Mouse (Mus musculus): ENCODE results near the gene Havcr1. TPM values are rescaled to one million over a fixed set of nuclear protein-coding genes. Genes with fewer than 3 reads are reported as not detected.

Havcr1 gene
- total and polyA plus RNA-seq, 3 experiments = 0.50 TPM; not detected in 2

DNA sequence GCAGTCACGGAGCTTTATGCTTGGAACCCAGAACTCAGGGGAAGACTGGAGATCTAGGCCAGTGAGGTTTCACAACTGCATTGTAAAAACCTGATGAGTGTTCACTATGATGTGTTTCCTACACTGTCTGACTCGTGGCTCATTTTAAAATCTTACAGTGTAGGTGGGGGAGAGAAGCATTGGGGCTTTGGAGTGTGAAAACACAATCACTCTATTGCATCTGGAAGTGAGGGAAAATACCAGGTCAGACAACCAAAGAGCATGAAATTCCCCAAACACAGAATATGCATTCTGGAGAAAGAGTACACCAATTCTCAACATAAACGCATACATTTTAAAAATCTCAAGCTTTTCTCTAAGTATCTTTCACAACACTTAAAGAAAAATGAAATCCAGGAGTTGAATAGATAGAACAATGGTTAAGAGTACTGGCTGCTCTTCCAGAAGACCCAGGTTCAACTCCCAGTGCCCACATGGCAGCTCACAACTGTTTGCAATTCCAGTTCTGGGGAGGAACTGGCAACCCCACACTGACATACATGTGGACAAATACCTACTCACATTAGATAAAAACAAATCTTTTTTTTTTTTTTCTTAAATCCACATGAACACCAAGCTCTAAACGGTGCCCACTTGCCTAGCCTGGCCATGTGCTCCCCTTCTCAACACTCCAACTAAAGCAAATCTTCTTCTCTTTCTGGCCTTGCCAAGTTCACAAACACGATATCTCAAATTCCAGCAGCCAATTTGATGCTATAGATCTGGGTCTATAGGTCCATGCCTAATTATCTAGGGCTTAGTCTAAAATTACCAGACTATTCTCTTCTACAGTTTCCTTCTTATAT, 37.2 kb upstream of the Havcr1 start (continued):
- TF ChIP-seq CHD1 (IDR thresholded peaks at IDR 0.05; ENCODE audit: low read depth, low read length) (peak; percentile 61), MAFK (IDR thresholded peaks at IDR 0.05; ENCODE audit: insufficient replicate concordance, low read length) (no peak), GABPA (IDR thresholded peaks at IDR 0.05; ENCODE audit: insufficient replicate concordance, low read depth, low read length) (no peak), MAX (IDR thresholded peaks at IDR 0.05; ENCODE audit: low read length) (peak; percentile 71; the same call in 1 of the 2 replicates), ZC3H11A (IDR thresholded peaks at IDR 0.05; ENCODE audit: low read depth, low read length) (no peak), TCF12 (IDR thresholded peaks at IDR 0.05; ENCODE audit: low read depth, low read length) (peak; percentile 47; the same call in 1 of the 2 replicates), NELFE (IDR thresholded peaks at IDR 0.05; ENCODE audit: low read depth, low read length) (0 out of 2 replicates have a peak, but pooled peaks have one; percentile 43), MEF2A (IDR thresholded peaks at IDR 0.05; ENCODE audit: borderline replicate concordance, low read depth, low read length) (peak; percentile 20; the same call in 1 of the 2 replicates), JUND (conservative IDR thresholded peaks at IDR 0.05; ENCODE audit: low read depth, low read length) (no peak; the same call in 1 of the 2 replicates), TBP (conservative IDR thresholded peaks at IDR 0.05; ENCODE audit: low read depth, low read length) (peak; percentile 51; the same call in 1 of the 2 replicates), MXI1 (IDR thresholded peaks at IDR 0.05; ENCODE audit: low read depth, low read length) (peak; percentile 69)

GRCm38 (mm10) chr11:46698278-46698655, 36.6 kb upstream of the Havcr1 start:
- Histone ChIP-seq H3K4me1 (ENCODE audit: control insufficient read depth in 1 of 2, insufficient read depth in 2 of 2) (peaks cover 0 to 36% of the 10 kb centered on the region in 2 experiments; a peak in 2 of 4 replicates), H3K79me2 (replicated peaks; ENCODE audit: control insufficient read depth, extremely low read depth, insufficient read depth, poor library complexity, severe bottlenecking) (peaks cover 23% of the 10 kb centered on the region), H3K9ac (ENCODE audit: insufficient read depth, low read depth) (peak overlapping the region; percentile 71), H3K4me3 (replicated peaks in 1 of 3; ENCODE audit: low read depth in 2 of 3, low read length in 2 of 3, poor library complexity in 1 of 3) (peak overlapping the region; percentile 56 to 69 (median 66)), H3K27me3 (replicated peaks) (no peaks in the 10 kb centered on the region), H3K36me3 (replicated peaks in 1 of 2; ENCODE audit: control insufficient read depth in 1 of 2, insufficient read depth in 1 of 2, low read length in 1 of 2) (peaks cover 0 to 7% of the 10 kb centered on the region in 2 experiments), H3K4me2 (ENCODE audit: insufficient read depth, low read depth, poor library complexity, severe bottlenecking) (peak overlapping the region; percentile 97), H3K27ac (ENCODE audit: insufficient read depth, low read depth) (peak overlapping the region; percentile 85), H3K9me3 (replicated peaks; ENCODE audit: low read length) (peaks cover 8% of the 10 kb centered on the region)
- dilution Hi-C loops (cut with MboI; ENCODE audit: extremely low pct_ligation_motif_present, extremely low pct_unique_long_range_greater_than_20kb, low sequenced_read_pairs) (no loop called here), in situ Hi-C loops (cut with MboI; ENCODE audit: low pct_ligation_motif_present, low pct_unique_long_range_greater_than_20kb, low sequenced_read_pairs) (loop anchor here (10.0 kb wide), 1 partner anchor 47 kb away; no protein-coding TSS in a partner anchor)
- TF ChIP-seq HCFC1 (IDR thresholded peaks at IDR 0.05; ENCODE audit: low read depth, low read length) (no peak), CHD1 (IDR thresholded peaks at IDR 0.05; ENCODE audit: low read depth, low read length) (peak; percentile 73; the same call in 1 of the 2 replicates), ZMIZ1 (IDR thresholded peaks at IDR 0.05; ENCODE audit: low read depth, low read length) (no peak), JUND (conservative IDR thresholded peaks at IDR 0.05; ENCODE audit: low read depth, low read length) (no peak), MYC (IDR thresholded peaks at IDR 0.05; ENCODE audit: low read depth, low read length) (peak; percentile 82; the same call in 1 of the 2 replicates), USF1 (IDR thresholded peaks at IDR 0.05; ENCODE audit: low read depth, low read length) (no peak), ETS1 (conservative IDR thresholded peaks at IDR 0.05; ENCODE audit: low read depth, low read length) (no peak), MXI1 (IDR thresholded peaks at IDR 0.05; ENCODE audit: low read depth, low read length) (no peak; the same call in 1 of the 2 replicates), KAT2A (IDR thresholded peaks at IDR 0.05; ENCODE audit: insufficient replicate concordance, low read length) (no peak), MAX (IDR thresholded peaks at IDR 0.05; ENCODE audit: low read length) (peak; percentile 88), RAD21 (IDR thresholded peaks at IDR 0.05; ENCODE audit: low read depth, low read length) (no peak), POLR2AphosphoS2 (IDR thresholded peaks at IDR 0.05; ENCODE audit: low read depth, low read length) (no peak), E2F4 (IDR thresholded peaks at IDR 0.05; ENCODE audit: insufficient replicate concordance, low read depth, low read length) (no peak), ELF1 (IDR thresholded peaks at IDR 0.05; ENCODE audit: low read depth, low read length) (peak; percentile 53), GABPA (IDR thresholded peaks at IDR 0.05; ENCODE audit: insufficient replicate concordance, low read depth, low read length) (no peak), ZNF384 (IDR thresholded peaks at IDR 0.05; ENCODE audit: low read depth, low read length) (no peak), USF2 (conservative IDR thresholded peaks at IDR 0.05; ENCODE audit: low read depth, low read length) (no peak), NELFE (IDR thresholded peaks at IDR 0.05; ENCODE audit: low read depth, low read length) (0 out of 2 replicates have a peak, but pooled peaks have one; percentile 7), POLR2A (IDR thresholded peaks at IDR 0.05; ENCODE audit: low read depth, low read length) (peak; percentile 34; the same call in 1 of the 2 replicates), MAFK (IDR thresholded peaks at IDR 0.05; ENCODE audit: insufficient replicate concordance, low read length) (no peak), SIN3A (IDR thresholded peaks at IDR 0.05; ENCODE audit: low read length) (no peak)
- DNase-seq (ENCODE audit: extremely low read depth) = peak; percentile 73
